Mouse (Mus musculus) limb, embryonic 13.5 days (tissue): Measurements from ENCODE around the gene Ms4a10. TPM values are rescaled to one million over a fixed set of nuclear protein-coding genes. Genes with fewer than 3 reads are reported as not detected.

Source experiments
- polyA plus RNA-seq: library from polyadenylated mRNA; unstranded; fragments of >200 nt; fragmentation: Nextera tagmentation; extraction: Ambion mirVana; gene quantifications from 2 replicates; pipeline ENCODE4 v1.2.1, GENCODE M21; 2015

Ms4a10 gene
- polyA plus RNA-seq, 1 experiment from 2014 or later: not detected

Other genes with a start within 250 kb of the Ms4a10 start
- 0.08 and 0.19 TPM in 2 replicates for gene Cd5, start 235.7 kb downstream of the Ms4a10 start, polyA plus RNA-seq
- not detected in 2 replicates for gene Cd6, start 144.6 kb downstream of the Ms4a10 start, polyA plus RNA-seq
- 0.47 and 0.88 TPM in 2 replicates for gene Slc15a3, start 134.9 kb downstream of the Ms4a10 start, polyA plus RNA-seq
- gene Tmem132a, start 104.7 kb downstream of the Ms4a10 start, polyA plus RNA-seq: 106 and 111 TPM in 2 replicates
- 92.0 and 100 TPM in 2 replicates for gene Tmem109, start 92.7 kb downstream of the Ms4a10 start, polyA plus RNA-seq
- 49.9 and 50.9 TPM in 2 replicates for gene Prpf19, start 79.4 kb downstream of the Ms4a10 start, polyA plus RNA-seq
- gene Zp1, start 54.0 kb downstream of the Ms4a10 start, polyA plus RNA-seq: not detected in 2 replicates
- gene Ptgdr2, start 37.5 kb downstream of the Ms4a10 start, polyA plus RNA-seq: 0.10 TPM in 1 of 2 replicates, not detected in the other
- gene Ccdc86, start 25.4 kb downstream of the Ms4a10 start, polyA plus RNA-seq: 29.7 and 30.4 TPM in 2 replicates
- gene Ms4a15, start 18.6 kb upstream of the Ms4a10 start, polyA plus RNA-seq: not detected in 2 replicates
- not detected in 2 replicates for gene Ms4a18, start 43.4 kb upstream of the Ms4a10 start, polyA plus RNA-seq
- gene Ms4a8a, start 106.4 kb upstream of the Ms4a10 start, polyA plus RNA-seq: not detected in 2 replicates
- gene 1700017D01Rik, start 156.2 kb upstream of the Ms4a10 start, polyA plus RNA-seq: not detected in 2 replicates
- gene 1700025F22Rik, start 190.7 kb upstream of the Ms4a10 start, polyA plus RNA-seq: not detected in 2 replicates
- gene Ms4a13, start 222.1 kb upstream of the Ms4a10 start, polyA plus RNA-seq: not detected in 2 replicates